Mouse (Mus musculus): ENCODE measurements at regions not wholly inside any gene's neighbourhood (a gene's known extent, or its start where the extent isn't known, plus 50 kb on each side); places are given as distances from the start of the nearest gene placed in this dataset.
A peak's percentile ranks its signal among the peaks of the same experiment; 100 is the strongest.

DNA sequence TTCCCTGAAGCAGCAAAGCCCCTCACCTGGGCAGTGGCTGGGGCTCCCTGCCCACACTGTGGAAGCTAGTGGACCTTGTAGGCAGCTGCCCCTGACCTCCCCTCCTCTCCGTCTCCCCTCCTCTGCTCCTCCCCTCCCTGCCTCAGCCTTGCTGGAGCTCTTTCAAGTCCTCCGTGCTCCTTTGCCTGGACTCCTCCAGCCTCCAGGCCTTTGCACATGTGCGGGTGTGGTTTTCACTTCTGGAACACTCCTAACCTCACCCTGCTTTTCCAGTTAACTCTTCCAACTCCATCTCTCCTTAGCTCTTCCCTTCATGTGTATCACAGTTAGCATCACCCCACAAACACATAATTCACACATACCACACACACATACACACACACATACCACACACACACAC is 89.9 kb downstream of the 1700001O22Rik start:
- H3K36me3 ChIP-seq (ENCODE audit: control insufficient read depth, insufficient read depth, low read length) = no peaks in the 10 kb centered on the region
- no peaks in the 10 kb centered on the region for H3K9me3 ChIP-seq (ENCODE audit: control insufficient read depth, low read length)
- H3K4me1 ChIP-seq (ENCODE audit: control insufficient read depth, insufficient read depth, low read length) = peaks cover 69% of the 10 kb centered on the region
- no peak overlapping the region for H3K4me3 ChIP-seq (ENCODE audit: low read depth, low read length)
- no peaks in the 10 kb centered on the region for H3K27me3 ChIP-seq (replicated peaks; ENCODE audit: control insufficient read depth, insufficient read depth, low read length)
- ATAC-seq (ENCODE audit: low read depth) (no peak), DNase-seq (ENCODE audit: low spot score) (peak; percentile 86)
- no peak overlapping the region for H3K4me2 ChIP-seq (ENCODE audit: low read depth, low read length)
- peak overlapping the region; percentile 92 for H3K27ac ChIP-seq (replicated peaks; ENCODE audit: low read depth, low read length)
- WGBS = 11% methylated on average over 3 of the region's 3 CpGs
- peak overlapping the region; percentile 35; the same call in 1 of the 2 replicates for H3K9ac ChIP-seq (ENCODE audit: low read depth, low read length)

DNA sequence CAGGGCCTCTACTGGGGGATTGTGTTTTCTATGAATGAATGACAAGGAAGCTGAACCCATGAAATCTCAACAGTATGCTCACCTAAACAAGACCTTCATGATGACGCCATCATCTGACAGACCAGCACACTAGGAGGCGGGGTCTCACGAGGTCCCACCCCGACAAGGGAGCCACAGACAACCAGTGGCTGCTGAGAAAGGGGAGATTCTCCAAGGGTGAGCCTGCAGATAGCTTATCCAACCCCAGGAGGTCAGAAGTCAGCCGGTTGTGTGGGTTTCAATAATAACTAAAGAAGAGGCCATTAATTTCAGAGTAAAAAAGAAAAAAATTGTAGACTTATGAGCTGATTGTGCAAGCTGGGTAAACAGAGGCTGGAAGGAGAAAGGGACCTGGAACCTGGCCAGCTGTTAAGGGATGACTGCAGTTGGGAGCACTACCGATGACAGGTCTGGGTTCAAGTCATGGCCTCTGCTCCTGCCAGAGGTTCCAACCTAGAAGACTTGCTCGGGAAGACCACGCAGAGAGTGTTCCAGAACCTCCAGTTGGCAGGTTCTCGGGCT is 90.5 kb downstream of the 1700001O22Rik start:
- Histone ChIP-seq H3K9me3 (ENCODE audit: control insufficient read depth, low read length) (no peaks in the 10 kb centered on the region), H3K4me1 (ENCODE audit: control insufficient read depth, insufficient read depth, low read length) (peaks cover 68% of the 10 kb centered on the region), H3K9ac (ENCODE audit: low read depth, low read length) (no peak overlapping the region), H3K27ac (replicated peaks; ENCODE audit: low read depth, low read length) (peak overlapping the region; percentile 92), H3K27me3 (replicated peaks; ENCODE audit: control insufficient read depth, insufficient read depth, low read length) (no peaks in the 10 kb centered on the region), H3K4me3 (ENCODE audit: low read depth, low read length) (no peak overlapping the region), H3K36me3 (ENCODE audit: control insufficient read depth, insufficient read depth, low read length) (no peaks in the 10 kb centered on the region), H3K4me2 (ENCODE audit: low read depth, low read length) (peak overlapping the region; percentile 84; the same call in 1 of the 2 replicates)
- ATAC-seq (ENCODE audit: low read depth) (no peak), DNase-seq (ENCODE audit: low spot score) (peak; percentile 29)
- 54% methylated on average over 9 of the region's 9 CpGs for WGBS

DNA sequence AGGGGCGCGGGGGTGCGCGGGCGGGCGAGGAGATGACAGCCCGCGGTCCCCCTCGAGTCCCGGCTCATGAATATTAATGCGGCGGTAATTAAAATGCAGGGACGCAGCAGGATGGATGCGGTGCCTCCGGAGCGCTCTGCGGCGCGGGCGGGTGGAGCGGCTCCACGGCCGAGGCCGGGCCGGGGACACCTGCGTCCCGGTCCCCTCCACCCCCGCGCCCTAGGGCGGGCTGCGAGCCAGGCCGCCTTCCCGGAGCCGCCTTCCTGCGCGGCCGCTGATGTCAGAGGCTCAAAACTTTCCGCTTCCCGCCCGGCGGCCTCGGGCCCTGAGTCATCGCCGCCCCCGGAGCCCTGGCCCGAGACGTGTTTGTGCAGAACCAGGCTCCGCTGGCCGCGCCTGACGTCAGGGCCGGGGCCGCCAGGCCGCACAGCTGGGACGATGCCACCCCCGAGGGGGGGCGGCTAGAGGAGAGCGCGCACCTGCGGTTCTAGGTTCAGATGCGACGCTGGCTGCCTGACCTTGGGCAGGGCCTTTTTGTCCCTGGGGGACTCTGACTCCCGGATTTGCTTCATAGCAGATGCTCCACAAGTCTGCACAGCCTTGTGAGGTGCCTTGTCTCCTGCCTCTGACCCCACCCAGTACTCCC is 91.5 kb downstream of the 1700001O22Rik start:
- peak overlapping the region; percentile 47 for H3K4me3 ChIP-seq (ENCODE audit: low read depth, low read length)
- peak overlapping the region; percentile 84 for H3K4me2 ChIP-seq (ENCODE audit: low read depth, low read length)
- H3K9me3 ChIP-seq (ENCODE audit: control insufficient read depth, low read length) = no peaks in the 10 kb centered on the region
- under 1% methylated on average over 17 of the region's 63 CpGs for WGBS
- peak; percentile 35; the same call in 1 of the 2 replicates for ATAC-seq (ENCODE audit: low read depth)
- H3K27me3 ChIP-seq (replicated peaks; ENCODE audit: control insufficient read depth, insufficient read depth, low read length) = no peaks in the 10 kb centered on the region
- peak overlapping the region; percentile 92 for H3K27ac ChIP-seq (replicated peaks; ENCODE audit: low read depth, low read length)
- H3K9ac ChIP-seq (ENCODE audit: low read depth, low read length) = peak overlapping the region; percentile 75
- peak; percentile 89 for DNase-seq (ENCODE audit: low spot score)
- no peaks in the 10 kb centered on the region for H3K36me3 ChIP-seq (ENCODE audit: control insufficient read depth, insufficient read depth, low read length)
- H3K4me1 ChIP-seq (ENCODE audit: control insufficient read depth, insufficient read depth, low read length) = peaks cover 65% of the 10 kb centered on the region

DNA sequence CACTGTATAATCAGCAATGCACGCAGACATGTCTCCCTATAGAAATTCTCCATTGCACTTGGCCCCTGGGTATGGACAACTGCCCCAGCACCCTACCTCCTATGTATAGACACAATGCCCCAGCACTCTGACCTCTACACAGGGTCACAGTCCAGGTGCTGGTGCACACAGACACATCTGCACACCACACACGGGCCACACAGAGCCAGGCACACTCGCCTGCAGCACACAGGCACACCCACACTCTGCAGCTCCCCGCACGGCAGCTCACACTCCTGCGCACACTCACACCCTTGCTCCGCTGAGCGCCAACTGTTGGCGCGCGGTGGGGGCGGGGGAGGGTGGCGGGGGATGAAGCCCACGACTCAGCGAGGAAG is 92.0 kb downstream of the 1700001O22Rik start:
- Histone ChIP-seq H3K27ac (replicated peaks; ENCODE audit: low read depth, low read length) (peak overlapping the region; percentile 92), H3K4me2 (ENCODE audit: low read depth, low read length) (peak overlapping the region; percentile 84), H3K27me3 (replicated peaks; ENCODE audit: control insufficient read depth, insufficient read depth, low read length) (no peaks in the 10 kb centered on the region), H3K9ac (ENCODE audit: low read depth, low read length) (peak overlapping the region; percentile 75), H3K4me3 (ENCODE audit: low read depth, low read length) (peak overlapping the region; percentile 47), H3K9me3 (ENCODE audit: control insufficient read depth, low read length) (no peaks in the 10 kb centered on the region), H3K36me3 (ENCODE audit: control insufficient read depth, insufficient read depth, low read length) (no peaks in the 10 kb centered on the region), H3K4me1 (ENCODE audit: control insufficient read depth, insufficient read depth, low read length) (peaks cover 65% of the 10 kb centered on the region)
- ATAC-seq (ENCODE audit: low read depth) (0 out of 2 replicates have a peak, but pooled peaks have one; percentile 5), DNase-seq (ENCODE audit: low spot score) (no peak)
- WGBS = 8% methylated on average over 5 of the region's 15 CpGs

DNA sequence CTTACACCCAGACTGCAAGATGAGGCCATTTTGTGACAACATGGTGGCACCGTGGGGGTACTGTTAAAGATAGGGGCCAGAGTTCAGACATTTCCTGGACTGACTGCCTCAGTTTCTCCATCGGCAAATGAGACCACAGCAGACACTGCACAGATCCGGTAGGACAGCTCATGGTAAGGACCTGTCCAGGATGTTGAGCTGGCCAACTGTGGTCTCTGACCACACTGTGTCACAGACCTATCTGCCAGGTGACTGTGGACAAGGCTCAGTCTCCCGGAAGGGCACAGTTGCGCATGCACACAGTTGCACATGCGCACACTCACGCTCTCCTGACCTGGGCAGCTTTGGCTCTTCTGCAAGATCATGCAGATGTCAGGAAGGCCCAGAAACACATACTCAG is 92.6 kb downstream of the 1700001O22Rik start:
- Histone ChIP-seq H3K4me1 (ENCODE audit: control insufficient read depth, insufficient read depth, low read length) (peaks cover 65% of the 10 kb centered on the region), H3K9me3 (ENCODE audit: control insufficient read depth, low read length) (no peaks in the 10 kb centered on the region)
- no peak for ATAC-seq (ENCODE audit: low read depth)

DNA sequence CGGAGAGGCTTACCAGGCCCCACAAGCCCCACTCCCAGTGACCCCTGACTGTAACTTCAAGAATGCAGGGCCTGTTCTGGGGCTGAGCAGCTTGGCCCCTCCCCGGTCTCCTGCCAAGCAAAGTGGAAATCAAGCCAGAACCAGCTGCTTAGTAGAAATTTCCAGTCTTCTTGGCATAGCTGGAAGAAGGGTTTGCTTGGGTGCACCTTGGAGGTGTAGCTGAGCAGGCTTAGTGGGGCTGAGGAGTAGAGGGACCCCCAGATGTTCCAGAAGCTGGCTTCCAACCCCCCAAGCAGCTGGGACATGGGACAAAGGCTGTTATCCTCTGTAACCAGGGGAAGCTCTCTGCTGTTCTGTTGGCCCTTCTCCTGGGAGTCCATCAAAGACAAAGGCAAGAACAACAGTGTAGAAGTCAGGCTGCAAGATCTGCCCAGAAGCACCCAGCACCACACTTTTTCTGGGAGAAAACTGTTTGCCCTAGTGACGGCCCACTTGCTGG is 94.0 kb downstream of the 1700001O22Rik start:
- peak; percentile 79 for DNase-seq (ENCODE audit: low spot score)
- Histone ChIP-seq H3K4me3 (ENCODE audit: low read depth, low read length) (no peak overlapping the region), H3K4me2 (ENCODE audit: low read depth, low read length) (no peak overlapping the region), H3K27me3 (replicated peaks; ENCODE audit: control insufficient read depth, insufficient read depth, low read length) (no peaks in the 10 kb centered on the region), H3K36me3 (ENCODE audit: control insufficient read depth, insufficient read depth, low read length) (no peaks in the 10 kb centered on the region), H3K9me3 (ENCODE audit: control insufficient read depth, low read length) (no peaks in the 10 kb centered on the region), H3K27ac (replicated peaks; ENCODE audit: low read depth, low read length) (peak overlapping the region; percentile 100), H3K4me1 (ENCODE audit: control insufficient read depth, insufficient read depth, low read length) (peaks cover 65% of the 10 kb centered on the region), H3K9ac (ENCODE audit: low read depth, low read length) (no peak overlapping the region; the same call in 1 of the 2 replicates)
- 52% methylated on average over 3 of the region's 3 CpGs for WGBS
- no peak for ATAC-seq (ENCODE audit: low read depth)

More for the DNA sequence above, 92.6 kb downstream of the 1700001O22Rik start:
- H3K27me3 ChIP-seq (replicated peaks; ENCODE audit: control insufficient read depth, insufficient read depth, low read length) = no peaks in the 10 kb centered on the region
- WGBS = 94% methylated on average over 7 of the region's 7 CpGs
- H3K9ac ChIP-seq (ENCODE audit: low read depth, low read length) = no peak overlapping the region
- peak overlapping the region; percentile 92 for H3K27ac ChIP-seq (replicated peaks; ENCODE audit: low read depth, low read length)
- H3K4me2 ChIP-seq (ENCODE audit: low read depth, low read length) = no peak overlapping the region; the same call in 1 of the 2 replicates
- H3K36me3 ChIP-seq (ENCODE audit: control insufficient read depth, insufficient read depth, low read length) = no peaks in the 10 kb centered on the region
- no peak for DNase-seq (ENCODE audit: low spot score)
- H3K4me3 ChIP-seq (ENCODE audit: low read depth, low read length) = no peak overlapping the region

DNA sequence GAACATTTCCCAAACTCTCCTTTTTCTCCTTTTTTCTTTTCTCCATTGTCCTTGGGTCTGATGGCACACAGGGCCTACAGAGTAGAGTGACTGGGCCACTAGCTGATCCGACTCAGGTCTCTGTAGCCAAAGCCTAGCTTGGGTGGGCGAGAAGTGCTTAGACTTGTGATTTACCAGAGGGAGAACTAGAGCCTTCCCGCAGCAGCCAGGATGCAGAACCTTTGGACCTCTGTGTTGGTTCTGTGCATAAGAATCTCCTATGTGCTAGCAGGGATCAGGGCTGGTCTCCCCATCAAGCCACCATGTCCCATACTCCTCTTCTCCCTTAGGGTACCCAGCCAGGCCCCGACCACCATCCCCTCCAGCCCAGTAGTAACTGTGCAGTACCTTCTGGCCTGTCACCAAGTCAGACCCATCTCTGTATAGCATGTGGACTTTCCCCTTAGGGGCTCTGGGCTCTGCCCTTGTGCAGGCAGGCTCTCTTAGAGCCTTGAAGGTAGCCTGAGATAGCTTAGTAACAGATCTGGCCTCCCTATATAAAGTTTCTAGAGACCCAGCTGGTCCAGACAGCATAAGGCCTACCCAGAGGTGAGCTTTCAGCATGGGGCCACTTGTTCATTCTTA is 94.6 kb downstream of the 1700001O22Rik start:
- no peak for ATAC-seq (ENCODE audit: low read depth)
- peak overlapping the region; percentile 83; the same call in 1 of the 2 replicates for H3K9ac ChIP-seq (ENCODE audit: low read depth, low read length)
- no peak for DNase-seq (ENCODE audit: low spot score)
- H3K4me3 ChIP-seq (ENCODE audit: low read depth, low read length) = no peak overlapping the region
- H3K36me3 ChIP-seq (ENCODE audit: control insufficient read depth, insufficient read depth, low read length) = no peaks in the 10 kb centered on the region
- peaks cover 63% of the 10 kb centered on the region for H3K4me1 ChIP-seq (ENCODE audit: control insufficient read depth, insufficient read depth, low read length)
- H3K9me3 ChIP-seq (ENCODE audit: control insufficient read depth, low read length) = no peaks in the 10 kb centered on the region
- WGBS = 61% methylated on average over 4 of the region's 4 CpGs
- no peaks in the 10 kb centered on the region for H3K27me3 ChIP-seq (replicated peaks; ENCODE audit: control insufficient read depth, insufficient read depth, low read length)
- peak overlapping the region; percentile 100 for H3K27ac ChIP-seq (replicated peaks; ENCODE audit: low read depth, low read length)
- H3K4me2 ChIP-seq (ENCODE audit: low read depth, low read length) = peak overlapping the region; percentile 94; the same call in 1 of the 2 replicates

DNA sequence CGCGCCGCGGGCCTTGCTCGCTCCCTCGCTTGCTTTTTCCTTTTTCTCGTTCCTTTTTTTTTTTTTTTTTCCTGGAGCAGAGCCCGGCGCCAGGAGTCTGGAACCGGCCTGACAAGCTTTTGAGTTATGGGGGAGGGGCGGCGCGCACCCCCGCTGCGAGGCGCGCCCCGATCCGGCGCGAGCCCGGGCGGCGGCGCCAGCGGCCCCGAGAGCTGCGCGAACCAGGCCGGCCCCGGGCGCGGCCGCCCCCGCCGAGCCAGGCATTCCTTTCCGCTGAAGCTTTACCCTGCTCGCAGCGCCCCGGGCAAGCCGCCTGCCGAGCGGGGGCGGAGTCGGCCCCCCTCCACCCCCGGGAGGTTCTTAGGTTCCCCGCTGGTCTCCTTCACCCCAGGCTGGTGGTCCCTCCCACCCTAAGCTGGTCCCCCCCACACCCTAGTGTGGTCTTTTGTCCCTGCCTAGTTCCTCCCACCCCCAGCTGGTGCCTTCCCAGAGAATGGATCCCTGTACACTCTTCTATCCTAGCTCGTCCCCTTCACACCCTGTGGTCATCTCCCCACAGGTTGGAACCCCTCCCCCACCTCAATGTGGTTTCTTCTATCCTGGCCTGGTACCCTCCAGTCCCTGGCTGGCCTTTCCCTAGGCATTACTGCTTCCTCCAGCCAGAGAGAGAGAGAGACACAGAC is 95.3 kb downstream of the 1700001O22Rik start:
- WGBS = under 1% methylated on average over 36 of the region's 48 CpGs
- Histone ChIP-seq H3K4me1 (ENCODE audit: control insufficient read depth, insufficient read depth, low read length) (peaks cover 55% of the 10 kb centered on the region), H3K4me3 (ENCODE audit: low read depth, low read length) (peak overlapping the region; percentile 39), H3K9me3 (ENCODE audit: control insufficient read depth, low read length) (no peaks in the 10 kb centered on the region), H3K27ac (replicated peaks; ENCODE audit: low read depth, low read length) (peak overlapping the region; percentile 100), H3K9ac (ENCODE audit: low read depth, low read length) (peak overlapping the region; percentile 83), H3K4me2 (ENCODE audit: low read depth, low read length) (peak overlapping the region; percentile 94), H3K36me3 (ENCODE audit: control insufficient read depth, insufficient read depth, low read length) (no peaks in the 10 kb centered on the region), H3K27me3 (replicated peaks; ENCODE audit: control insufficient read depth, insufficient read depth, low read length) (no peaks in the 10 kb centered on the region)
- ATAC-seq (ENCODE audit: low read depth) (peak; percentile 90), DNase-seq (ENCODE audit: low spot score) (peak; percentile 94)
